Mouse (Mus musculus) ES-E14 (cell line): ENCODE data around the gene Prkag1. TPM values are rescaled to one million over a fixed set of nuclear protein-coding genes. Genes with fewer than 3 reads are reported as not detected.
A peak's percentile ranks its signal among the peaks of the same experiment; 100 is the strongest.

ENCODE experiments used
- DNase-seq: peaks from one replicate; pipeline ENCODE4 v3.0.0-alpha.2; 2013; ENCODE audit warnings: low read depth, low spot score
- H3K27ac ChIP-seq: 2 replicates; pipeline ENCODE4 v1.5.1; 2012; ENCODE audit warnings: low read depth, mild to moderate bottlenecking, low read length, moderate library complexity, mixed read lengths; ENCODE audit not compliant: poor library complexity, insufficient read depth, severe bottlenecking
- H3K36me3 ChIP-seq: 2 replicates; pipeline ENCODE4 v1.6.1; 2012; ENCODE audit warnings: mild to moderate bottlenecking, low read length, moderate library complexity, mixed read lengths; ENCODE audit not compliant: control insufficient read depth, poor library complexity, insufficient read depth, severe bottlenecking
- H3K4me1 ChIP-seq, 2 experiments: fragments of 150-350 bp in 1 of 2; sonication (generic) in 1 of 2; 2 replicates each; pipeline ENCODE4 v1.6.1; 2012; ENCODE audit warnings: low read length in 2 of 2, mild to moderate bottlenecking in 1 of 2, mixed read lengths in 1 of 2; ENCODE audit not compliant: control insufficient read depth in 2 of 2, insufficient read depth in 2 of 2, poor library complexity in 1 of 2
- H3K4me3 ChIP-seq, 2 experiments: fragments of 150-350 bp in 1 of 2; sonication (generic) in 1 of 2; 2 replicates each; pipeline ENCODE4 v1.5.1; 2012; ENCODE audit warnings: low read length in 2 of 2, low read depth in 1 of 2, mild to moderate bottlenecking in 1 of 2, mixed read lengths in 1 of 2; ENCODE audit not compliant: insufficient read depth in 1 of 2, poor library complexity in 1 of 2, severe bottlenecking in 1 of 2
- H3K9ac ChIP-seq: 2 replicates; pipeline ENCODE4 v1.6.1; 2012; ENCODE audit warnings: low read depth, mild to moderate bottlenecking, low read length, mixed read lengths; ENCODE audit not compliant: poor library complexity, insufficient read depth, severe bottlenecking
- H3K9me3 ChIP-seq: fragments of 150-350 bp; sonication (generic); 2 replicates; pipeline ENCODE4 v1.6.1; 2012; ENCODE audit warnings: low read depth, mild to moderate bottlenecking, low read length; ENCODE audit not compliant: control insufficient read depth, insufficient read depth
- CHD2 ChIP-seq: IDR thresholded peaks from 2 replicates; pipeline ENCODE4 v1.6.1; 2014; ENCODE audit warnings: mild to moderate bottlenecking, low read depth, low read length, inconsistent platforms
- HCFC1 ChIP-seq: IDR thresholded peaks from 2 replicates; pipeline ENCODE4 v1.6.1; 2012; ENCODE audit warnings: low read length, inconsistent platforms, borderline replicate concordance; ENCODE audit not compliant: insufficient read depth
- MAFK ChIP-seq: IDR thresholded peaks from 2 replicates; pipeline ENCODE4 v1.6.1; 2014; ENCODE audit warnings: mild to moderate bottlenecking, low read depth, low read length, inconsistent platforms; ENCODE audit not compliant: insufficient read depth
- ZC3H11A ChIP-seq: IDR thresholded peaks from 2 replicates; pipeline ENCODE4 v1.6.1; 2012; ENCODE audit warnings: low read depth, mild to moderate bottlenecking, inconsistent platforms, low read length, borderline replicate concordance
- ZNF384 ChIP-seq: IDR thresholded peaks from 2 replicates; pipeline ENCODE4 v1.6.1; 2012; ENCODE audit warnings: low read depth, low read length, inconsistent platforms
- in situ Hi-C, 2 experiments: fragments of 600-800 bp; cut with MboI; formaldehyde crosslinking; loops; one replicate each; pipeline ENCODE4 v1.15.1; 2025; ENCODE audit warnings: low sequenced_read_pairs in 2 of 2, inconsistent platforms in 1 of 2; ENCODE audit not compliant: unreplicated experiment in 2 of 2
- total RNA-seq: library from RNA; depleted of rRNA; stranded (reverse); fragments of 300-350 nt; gene quantifications from 2 replicates; pipeline ENCODE4 v1.2.3, GENCODE M21; 2012

The Prkag1 gene
- total RNA-seq, 1 experiment: 54.7 TPM

DNA sequence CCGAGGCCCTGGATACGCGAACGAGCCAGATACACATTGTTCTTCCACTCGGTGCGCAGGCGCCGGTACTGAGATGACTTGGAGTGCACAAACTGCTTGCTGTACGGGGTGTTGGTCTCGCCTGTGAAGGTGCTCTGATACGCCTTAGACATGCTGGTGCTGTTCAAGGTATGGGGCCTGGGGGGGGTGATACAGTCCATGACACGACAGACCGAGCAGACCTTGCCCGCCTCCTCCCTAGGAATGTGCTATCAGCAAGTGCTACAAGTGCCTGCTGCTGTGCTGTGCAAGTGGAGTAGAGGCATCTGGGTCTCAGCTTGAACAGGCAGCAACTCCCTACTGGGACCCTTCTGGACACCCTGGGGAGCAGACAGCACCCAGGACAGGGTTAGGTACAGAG lies 4.0 kb upstream of the Prkag1 start:
- in situ Hi-C loops: no loop called here
- Histone ChIP-seq H3K4me3 (peak overlapping the region in 1 of 2 experiments; percentile 14; a peak in 1 of 4 replicates), H3K27ac (no peak overlapping the region), H3K36me3 (peaks cover 62% of the 10 kb centered on the region), H3K9ac (0 out of 2 replicates have a peak overlapping the region, but pooled peaks have one; percentile 37), H3K9me3 (no peaks in the 10 kb centered on the region), H3K4me1 (peaks cover under 1 to 15% of the 10 kb centered on the region in 2 experiments; a peak in 2 of 4 replicates)
- DNase-seq: no peak
- TF ChIP-seq ZC3H11A: no peak
- TF ChIP-seq HCFC1: no peak
- no peak for TF ChIP-seq ZNF384
- TF ChIP-seq CHD2: no peak
- no peak for TF ChIP-seq MAFK

DNA sequence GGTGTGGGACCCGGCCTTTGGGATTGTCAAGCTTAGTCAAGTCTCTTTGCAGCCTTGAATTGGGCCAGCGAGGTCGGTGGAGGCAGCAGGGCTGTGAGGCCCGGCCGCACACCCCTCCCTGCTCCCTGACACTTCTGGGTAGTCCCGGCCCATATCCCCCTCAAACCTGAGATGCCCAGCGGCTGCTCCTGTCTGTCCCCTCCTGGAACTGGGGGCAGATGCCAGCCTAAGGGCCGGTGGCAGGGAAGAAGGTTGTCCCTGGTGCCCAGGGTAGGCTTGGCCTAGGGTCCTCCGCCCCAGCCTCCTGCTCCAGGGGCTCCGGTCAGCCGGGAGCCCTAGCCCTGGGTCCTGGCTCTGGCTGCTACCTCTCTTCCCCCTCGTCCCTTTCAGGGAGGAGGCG lies 2.7 kb upstream of the Prkag1 start:
- no peak overlapping the region for H3K9ac ChIP-seq
- no peak overlapping the region for H3K4me3 ChIP-seq
- no peak overlapping the region for H3K27ac ChIP-seq
- H3K9me3 ChIP-seq: no peaks in the 10 kb centered on the region
- peaks cover 3 to 18% of the 10 kb centered on the region in 2 experiments; a peak in 2 of 4 replicates for H3K4me1 ChIP-seq
- no peak for TF ChIP-seq CHD2
- no peak for TF ChIP-seq HCFC1
- no peak for TF ChIP-seq ZNF384
- TF ChIP-seq MAFK: no peak
- TF ChIP-seq ZC3H11A: no peak
- no peak for DNase-seq
- H3K36me3 ChIP-seq: peaks cover 50% of the 10 kb centered on the region
- in situ Hi-C loops: no loop called here

DNA sequence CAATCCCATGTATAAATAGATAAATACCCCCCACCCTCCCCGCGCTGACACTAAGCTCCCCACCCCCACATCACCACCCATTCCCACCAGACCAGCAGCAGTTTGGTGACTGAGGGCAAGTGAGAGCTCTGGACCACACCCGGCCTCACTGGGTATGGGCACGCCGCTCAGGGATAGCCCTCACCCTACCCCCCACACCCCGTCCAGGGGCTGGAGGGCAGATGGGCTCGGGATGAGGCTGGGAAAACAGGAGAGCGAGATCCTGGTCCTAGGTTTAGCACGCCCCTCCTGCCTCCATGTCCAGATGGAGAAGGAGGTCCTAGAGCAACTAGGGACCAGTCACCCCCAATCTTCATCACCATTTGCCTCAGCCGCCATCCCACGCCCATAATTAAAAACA lies 2.0 kb upstream of the Prkag1 start:
- in situ Hi-C loops: no loop called here
- DNase-seq: no peak
- Histone ChIP-seq H3K27ac (no peak overlapping the region), H3K9ac (no peak overlapping the region), H3K4me3 (no peak overlapping the region), H3K9me3 (no peaks in the 10 kb centered on the region), H3K36me3 (peaks cover 45% of the 10 kb centered on the region), H3K4me1 (peaks cover 8 to 18% of the 10 kb centered on the region in 2 experiments)
- TF ChIP-seq ZNF384: no peak
- TF ChIP-seq HCFC1: no peak
- no peak for TF ChIP-seq ZC3H11A
- no peak for TF ChIP-seq MAFK
- TF ChIP-seq CHD2: no peak

DNA sequence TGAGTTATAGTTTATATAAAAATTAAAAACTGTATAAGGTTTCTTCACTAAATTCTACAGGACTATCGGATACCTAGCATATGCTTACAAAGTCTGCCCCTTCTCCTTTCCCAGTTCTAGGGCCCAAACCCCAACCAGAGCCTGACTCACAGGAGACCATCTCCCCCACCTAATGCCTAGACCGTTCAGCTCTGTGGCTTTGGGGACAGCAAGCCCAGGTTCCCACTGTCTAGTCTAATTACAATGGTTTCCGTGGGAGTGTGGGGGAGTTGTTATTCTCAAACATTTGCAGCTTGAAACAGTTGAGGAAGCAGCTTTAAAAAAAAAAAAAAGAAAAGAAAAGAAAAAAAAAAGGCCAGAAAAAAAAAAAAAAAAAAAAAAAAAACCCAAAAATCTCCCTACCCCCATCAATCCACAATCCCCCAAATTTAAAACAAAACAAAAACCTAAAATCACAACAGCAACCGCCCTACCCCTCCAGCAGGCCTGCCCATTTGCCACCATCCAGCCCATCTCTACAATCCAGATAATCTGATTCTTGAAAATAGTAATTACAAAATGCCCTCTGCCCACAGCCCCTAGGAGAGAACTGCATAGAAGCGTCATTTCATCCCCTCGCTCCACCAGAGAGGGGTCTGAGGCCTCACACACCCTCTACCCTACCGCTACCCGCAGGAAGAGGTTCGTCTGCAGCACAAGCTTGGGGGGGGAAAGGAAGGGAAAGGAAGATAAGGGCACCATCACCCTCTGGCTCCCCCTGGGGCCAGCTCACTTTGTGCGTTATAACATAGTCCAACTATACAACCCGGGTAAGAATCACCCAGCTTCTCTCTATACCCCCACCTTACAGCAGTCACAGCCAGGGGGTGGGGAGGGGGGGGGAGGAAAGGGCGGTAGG lies 1.1 kb upstream of the Prkag1 start:
- no peak for DNase-seq
- H3K9ac ChIP-seq: peak overlapping the region; percentile 31; the same call in 1 of the 2 replicates
- H3K4me1 ChIP-seq: peaks cover 9 to 18% of the 10 kb centered on the region in 2 experiments
- H3K9me3 ChIP-seq: no peaks in the 10 kb centered on the region
- in situ Hi-C loops: no loop called here
- TF ChIP-seq MAFK (no peak), HCFC1 (no peak), ZNF384 (no peak), ZC3H11A (no peak), CHD2 (no peak)
- peak overlapping the region in 1 of 2 experiments; percentile 87; a peak in 1 of 4 replicates for H3K4me3 ChIP-seq
- H3K36me3 ChIP-seq: peaks cover 40% of the 10 kb centered on the region
- peak overlapping the region; percentile 63 for H3K27ac ChIP-seq

DNA sequence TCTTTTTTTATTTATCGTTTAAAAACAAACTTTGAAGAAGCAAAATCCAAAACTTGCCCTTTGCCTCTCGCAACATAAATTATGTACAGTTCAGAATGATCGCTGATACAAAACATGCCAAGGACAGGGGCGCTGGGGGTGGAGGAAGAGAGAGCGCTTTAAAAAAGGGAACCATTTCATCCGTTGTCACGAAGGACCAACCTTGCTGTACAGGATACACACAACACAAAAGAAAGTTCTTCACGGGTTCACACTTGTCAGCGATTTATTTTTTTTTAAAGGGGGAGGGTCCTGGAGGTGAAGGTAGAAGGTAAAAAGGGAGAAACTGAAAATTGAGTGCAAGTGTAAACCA lies 339 bp upstream of the Prkag1 start:
- Histone ChIP-seq H3K4me1 (peaks cover 9 to 18% of the 10 kb centered on the region in 2 experiments), H3K27ac (peak overlapping the region; percentile 64; the same call in 1 of the 2 replicates), H3K9me3 (no peaks in the 10 kb centered on the region), H3K9ac (peak overlapping the region; percentile 45; the same call in 1 of the 2 replicates), H3K4me3 (peak overlapping the region; percentile 51 to 87), H3K36me3 (peaks cover 33% of the 10 kb centered on the region)
- no peak for DNase-seq
- TF ChIP-seq ZNF384 (0 out of 2 replicates have a peak, but pooled peaks have one; percentile 49), HCFC1 (no peak), ZC3H11A (no peak), CHD2 (no peak), MAFK (no peak)
- in situ Hi-C loops: no loop called here
